Mouse (Mus musculus) bone marrow macrophage, adult 2 months (primary cell): ENCODE measurements around the gene Cyp4f15. TPM values are rescaled to one million over a fixed set of nuclear protein-coding genes. Genes with fewer than 3 reads are reported as not detected.

Experiments used
- H3K27ac ChIP-seq: 2 replicates; pipeline ENCODE4 v1.5.1; 2012; ENCODE audit warnings: low read depth, low read length; ENCODE audit not compliant: insufficient read depth
- H3K4me1 ChIP-seq: 2 replicates; pipeline ENCODE4 v1.6.1; 2012; ENCODE audit warnings: low read length; ENCODE audit not compliant: control insufficient read depth, insufficient read depth
- H3K4me3 ChIP-seq: 2 replicates; pipeline ENCODE4 v1.5.1; 2012; ENCODE audit warnings: mild to moderate bottlenecking, low read length, moderate library complexity; ENCODE audit not compliant: insufficient read depth
- CTCF ChIP-seq: IDR thresholded peaks from 2 replicates; pipeline ENCODE4 v1.5.1; 2012; ENCODE audit warnings: low read depth, mild to moderate bottlenecking, low read length, moderate library complexity
- POLR2A ChIP-seq: IDR thresholded peaks from 2 replicates; pipeline ENCODE4 v1.6.1; 2012; ENCODE audit warnings: mild to moderate bottlenecking, low read depth, low read length, borderline replicate concordance
- polyA plus RNA-seq: library from polyadenylated mRNA; stranded (reverse); fragments of >200 nt; gene quantifications from 2 replicates; pipeline ENCODE4 v1.2.4, GENCODE M21; 2012; ENCODE audit not compliant: missing spikeins, insufficient read depth, insufficient read length

The Cyp4f15 gene
- polyA plus RNA-seq: not detected in 2 replicates

DNA sequence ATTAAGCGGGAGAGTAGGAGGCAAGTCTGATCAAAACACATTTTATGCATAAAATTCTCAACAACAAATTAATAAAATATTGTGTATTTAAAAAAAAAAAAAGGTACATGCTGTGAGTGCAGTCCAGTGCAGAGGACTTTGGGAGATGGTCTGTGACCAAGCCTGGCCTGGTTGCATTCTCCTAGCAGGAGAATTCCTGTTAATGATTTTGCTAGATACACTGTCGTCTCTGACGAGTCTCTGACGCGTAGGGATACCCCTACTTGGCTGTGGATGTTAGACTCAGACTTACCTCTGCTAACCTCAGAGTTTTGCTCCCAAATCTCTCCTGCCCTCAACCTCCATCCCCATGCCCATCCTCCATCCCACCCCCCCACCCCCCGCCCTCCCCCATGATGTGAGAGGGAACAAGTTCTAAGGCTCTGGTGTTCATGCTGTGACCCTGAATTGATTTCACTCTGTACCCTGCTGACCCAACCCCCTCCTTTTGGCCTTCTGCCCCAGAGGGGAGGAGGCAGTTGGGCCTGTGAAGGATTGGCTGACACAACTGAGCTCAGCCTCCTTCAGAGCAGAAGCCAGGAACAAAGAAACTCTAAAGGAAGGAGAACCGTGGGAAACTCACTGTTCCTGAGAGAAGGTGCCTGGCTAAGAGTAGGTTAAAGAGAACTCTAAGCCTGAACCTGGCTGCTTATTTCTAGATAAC, at the start of gene Cyp4f15:
Gene Cyp4f15 (plus strand): TSS at position 580 of the 703 bp plus-strand sequence.
- Histone ChIP-seq H3K4me1 (no peaks in the 10 kb centered on the region), H3K4me3 (no peak within 1 kb of the TSS), H3K27ac (no peak within 1 kb of the TSS)
- TF ChIP-seq CTCF (no peak), POLR2A (no peak)

- no peak overlapping the region for H3K27ac ChIP-seq
- H3K4me1 ChIP-seq: 0 out of 2 replicates have a peak, but pooled peaks cover 2% of the 10 kb centered on the region
- H3K4me3 ChIP-seq: no peak overlapping the region
- TF ChIP-seq POLR2A (no peak), CTCF (no peak)
Observed at GRCm38 (mm10) chr17:32636341-32636740, 49.1 kb upstream of the Cyp4f15 start.

- no peak overlapping the region for H3K27ac ChIP-seq
- H3K4me1 ChIP-seq: 0 out of 2 replicates have a peak, but pooled peaks cover 2% of the 10 kb centered on the region
- no peak for TF ChIP-seq POLR2A
- no peak for TF ChIP-seq CTCF
- no peak overlapping the region for H3K4me3 ChIP-seq
Observed at GRCm38 (mm10) chr17:32637151-32637550, 48.3 kb upstream of the Cyp4f15 start.

- Histone ChIP-seq H3K4me3 (no peak overlapping the region), H3K4me1 (no peaks in the 10 kb centered on the region), H3K27ac (no peak overlapping the region)
- TF ChIP-seq POLR2A (no peak), CTCF (no peak)
Observed at GRCm38 (mm10) chr17:32646631-32647030, 38.8 kb upstream of the Cyp4f15 start.

DNA sequence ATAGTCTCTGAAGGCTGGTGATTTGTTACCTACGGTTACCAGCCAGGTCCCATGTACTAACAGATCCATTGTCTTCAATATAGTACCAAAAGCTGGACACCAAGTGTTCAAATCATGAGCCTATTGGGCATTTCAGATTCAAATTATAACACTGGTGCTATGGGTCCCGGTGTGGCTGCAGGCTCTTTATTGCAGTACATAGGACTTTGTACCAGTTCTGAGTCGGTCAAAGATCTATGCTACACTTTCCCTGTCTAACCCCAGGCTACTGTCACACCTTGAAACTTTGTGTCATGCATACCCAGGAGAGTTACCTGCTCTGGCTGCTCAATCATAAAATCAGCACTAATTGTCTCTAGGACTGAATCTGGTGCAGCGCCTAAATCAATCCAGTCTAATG, 31.6 kb upstream of the Cyp4f15 start:
- H3K4me3 ChIP-seq: no peak overlapping the region
- TF ChIP-seq POLR2A (no peak), CTCF (no peak)
- H3K27ac ChIP-seq: no peak overlapping the region

GRCm38 (mm10) chr17:32657041-32657440, 28.4 kb upstream of the Cyp4f15 start:
- Histone ChIP-seq H3K27ac (no peak overlapping the region), H3K4me1 (no peaks in the 10 kb centered on the region), H3K4me3 (no peak overlapping the region)
- TF ChIP-seq POLR2A (no peak), CTCF (no peak)

More for the DNA sequence above, 31.6 kb upstream of the Cyp4f15 start:
- no peaks in the 10 kb centered on the region for H3K4me1 ChIP-seq

GRCm38 (mm10) chr17:32658246-32658645, 27.2 kb upstream of the Cyp4f15 start:
- no peak overlapping the region for H3K4me3 ChIP-seq
- TF ChIP-seq POLR2A (no peak), CTCF (no peak)

DNA sequence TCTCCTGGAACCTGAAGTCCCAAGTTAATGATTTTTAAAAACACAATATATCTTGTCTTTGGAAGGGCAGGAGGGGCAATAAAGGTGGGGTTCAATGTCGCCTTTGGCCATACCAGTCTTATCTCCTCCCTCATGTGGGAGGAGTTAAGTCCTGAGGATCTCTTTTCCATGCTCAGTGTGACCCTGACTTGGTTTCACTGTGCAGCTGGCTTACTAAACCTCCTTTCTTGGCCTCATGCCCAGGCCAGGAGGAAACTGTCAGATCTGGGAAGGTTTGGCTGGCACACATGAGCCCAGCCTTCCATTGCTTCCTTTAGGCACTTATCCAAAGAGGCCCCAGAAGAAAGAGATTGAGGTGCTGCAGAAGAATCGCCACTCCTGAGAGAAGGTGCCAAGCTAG, 26.7 kb upstream of the Cyp4f15 start, which contains the start of gene Cyp4f40:
Gene Cyp4f40 (plus strand): TSS at position 189 of the 400 bp plus-strand sequence.
- Histone ChIP-seq H3K27ac (no peak within 1 kb of the TSS), H3K4me3 (no peak within 1 kb of the TSS), H3K4me1 (no peaks in the 10 kb centered on the region)
- TF ChIP-seq POLR2A (no peak), CTCF (no peak)

More at GRCm38 (mm10) chr17:32658246-32658645, 27.2 kb upstream of the Cyp4f15 start:
- no peak overlapping the region for H3K27ac ChIP-seq
- no peaks in the 10 kb centered on the region for H3K4me1 ChIP-seq

DNA sequence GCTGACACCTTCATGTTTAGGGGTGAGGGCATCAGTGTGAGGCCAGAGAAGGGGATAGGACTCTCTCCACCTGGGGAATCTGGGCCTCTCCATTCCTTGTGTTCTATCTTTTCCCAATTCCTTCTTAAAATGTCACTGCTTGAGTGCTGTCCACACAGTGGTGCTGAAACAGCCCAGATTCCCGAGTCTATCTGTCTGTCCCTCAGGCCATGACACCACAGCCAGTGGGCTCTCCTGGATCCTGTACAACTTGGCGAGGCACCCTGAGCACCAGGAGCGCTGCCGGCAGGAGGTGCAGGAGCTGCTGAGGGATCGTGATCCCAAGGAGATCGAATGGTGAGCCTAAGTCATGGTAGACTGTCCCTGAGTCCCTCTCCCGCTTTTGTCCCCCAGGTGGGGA, 11.5 kb upstream of the Cyp4f15 start:
- no peaks in the 10 kb centered on the region for H3K4me1 ChIP-seq
- H3K4me3 ChIP-seq: no peak overlapping the region
- TF ChIP-seq POLR2A (no peak), CTCF (no peak)
- no peak overlapping the region for H3K27ac ChIP-seq

- TF ChIP-seq CTCF: no peak
- TF ChIP-seq POLR2A: no peak
- Histone ChIP-seq H3K4me1 (no peaks in the 10 kb centered on the region), H3K27ac (no peak overlapping the region), H3K4me3 (no peak overlapping the region)
Observed at GRCm38 (mm10) chr17:32676040-32676635, 9.3 kb upstream of the Cyp4f15 start.
